Mouse (Mus musculus): Measurements from ENCODE around the gene G430095P16Rik. TPM values are rescaled to one million over a fixed set of nuclear protein-coding genes. Genes with fewer than 3 reads are reported as not detected.

G430095P16Rik gene
- total RNA-seq, 2 experiments from 2014 or later = 7.8 to 10.2 TPM

- no peak for DNase-seq (ENCODE audit: low spot score in 2 of 2)
Measured at GRCm38 (mm10) chr8:84702561-84702960, 20.2 kb upstream of the G430095P16Rik start.

GRCm38 (mm10) chr8:84702963-84703465, 19.8 kb upstream of the G430095P16Rik start:
- no peak for DNase-seq (ENCODE audit: low spot score in 2 of 2)

- no peak for DNase-seq (ENCODE audit: low spot score in 2 of 2)
Measured at GRCm38 (mm10) chr8:84703466-84704249, 19.1 kb upstream of the G430095P16Rik start.

GRCm38 (mm10) chr8:84704356-84704755, 18.5 kb upstream of the G430095P16Rik start:
- peak; percentile 63 to 84 for DNase-seq (ENCODE audit: low spot score in 2 of 2)

GRCm38 (mm10) chr8:84704867-84705831, 17.7 kb upstream of the G430095P16Rik start:
- DNase-seq (ENCODE audit: low spot score in 2 of 2) = peak in 1 of 2 experiments; percentile 31

- DNase-seq (ENCODE audit: low spot score in 2 of 2) = no peak
Measured at GRCm38 (mm10) chr8:84705960-84706359, 16.8 kb upstream of the G430095P16Rik start.

- no peak for DNase-seq (ENCODE audit: low spot score in 2 of 2)
Measured at GRCm38 (mm10) chr8:84706610-84707266, 16.1 kb upstream of the G430095P16Rik start.

- no peak for DNase-seq (ENCODE audit: low spot score in 2 of 2)
Measured at GRCm38 (mm10) chr8:84707267-84707883, 15.4 kb upstream of the G430095P16Rik start.

GRCm38 (mm10) chr8:84708071-84708541, 14.7 kb upstream of the G430095P16Rik start:
- no peak for DNase-seq (ENCODE audit: low spot score in 2 of 2)

GRCm38 (mm10) chr8:84708774-84709475, 13.9 kb upstream of the G430095P16Rik start:
- peak; percentile 77 to 86 for DNase-seq (ENCODE audit: low spot score in 2 of 2)

GRCm38 (mm10) chr8:84709931-84710330, 12.9 kb upstream of the G430095P16Rik start:
- no peak for DNase-seq (ENCODE audit: low spot score in 2 of 2)

GRCm38 (mm10) chr8:84711312-84711711, 11.5 kb upstream of the G430095P16Rik start:
- DNase-seq (ENCODE audit: low spot score in 2 of 2) = no peak

GRCm38 (mm10) chr8:84711933-84712758, 10.7 kb upstream of the G430095P16Rik start:
- DNase-seq (ENCODE audit: low spot score in 2 of 2) = peak in 1 of 2 experiments; percentile 72

- DNase-seq (ENCODE audit: low spot score in 2 of 2) = no peak
Measured at GRCm38 (mm10) chr8:84712759-84713120, 10.1 kb upstream of the G430095P16Rik start.

GRCm38 (mm10) chr8:84713381-84713780, 9.4 kb upstream of the G430095P16Rik start:
- DNase-seq (ENCODE audit: low spot score in 2 of 2) = no peak

GRCm38 (mm10) chr8:84714161-84714560, 8.6 kb upstream of the G430095P16Rik start:
- DNase-seq (ENCODE audit: low spot score in 2 of 2) = no peak

GRCm38 (mm10) chr8:84715893-84716468, 6.8 kb upstream of the G430095P16Rik start:
- DNase-seq (ENCODE audit: low spot score in 2 of 2) = no peak

GRCm38 (mm10) chr8:84716790-84717189, 6.0 kb upstream of the G430095P16Rik start:
- DNase-seq (ENCODE audit: low spot score in 2 of 2) = no peak

GRCm38 (mm10) chr8:84718476-84718875, 4.3 kb upstream of the G430095P16Rik start:
- DNase-seq (ENCODE audit: low spot score in 2 of 2) = no peak
